Mouse (Mus musculus) neural tube, embryonic 15.5 days (tissue): ENCODE data around the gene Selenoo. TPM values are rescaled to one million over a fixed set of nuclear protein-coding genes. Genes with fewer than 3 reads are reported as not detected.

Experiments used
- ATAC-seq: fragments of 200-750 bp; cut with Nextera tagmentation; 2 replicates; pipeline ENCODE4 v1.8.0; 2017; ENCODE audit warnings: mild to moderate bottlenecking, moderate TSS enrichment, moderate library complexity; ENCODE audit not compliant: low FRiP score
- H3K27ac ChIP-seq: fragments of 300-500 bp; sonication (generic); replicated peaks from 2 replicates; pipeline ENCODE4 v1.5.1; 2015; ENCODE audit warnings: mild to moderate bottlenecking, inconsistent platforms
- H3K27me3 ChIP-seq: fragments of 300-500 bp; sonication (generic); replicated peaks from 2 replicates; pipeline ENCODE4 v1.6.1; 2015; ENCODE audit warnings: inconsistent platforms
- H3K36me3 ChIP-seq: fragments of 300-500 bp; sonication (generic); 2 replicates; pipeline ENCODE4 v1.6.1; 2015; ENCODE audit warnings: inconsistent platforms
- H3K4me1 ChIP-seq: fragments of 300-500 bp; sonication (generic); 2 replicates; pipeline ENCODE4 v1.6.1; 2015; ENCODE audit warnings: inconsistent platforms
- H3K4me2 ChIP-seq: fragments of 300-500 bp; sonication (generic); 2 replicates; pipeline ENCODE4 v1.6.1; 2015; ENCODE audit warnings: inconsistent platforms, mild to moderate bottlenecking, moderate library complexity
- H3K4me3 ChIP-seq: fragments of 300-500 bp; sonication (generic); replicated peaks from 2 replicates; pipeline ENCODE4 v1.5.1; 2015; ENCODE audit warnings: mild to moderate bottlenecking, inconsistent platforms
- H3K9ac ChIP-seq: fragments of 300-500 bp; sonication (generic); replicated peaks from 2 replicates; pipeline ENCODE4 v1.6.1; 2015; ENCODE audit warnings: mild to moderate bottlenecking, inconsistent platforms
- H3K9me3 ChIP-seq: fragments of 300-500 bp; sonication (generic); replicated peaks from 2 replicates; pipeline ENCODE4 v1.6.1; 2016; ENCODE audit warnings: inconsistent platforms
- WGBS: fragments of 180-500 bp; shearing (Covaris S2); methylation state at CpG from one replicate; pipeline ENCODE4 v1.1.7; 2015; ENCODE audit warnings: mixed read lengths; 5-methylcytosine and 5-hydroxymethylcytosine counted together
- polyA plus RNA-seq: library from polyadenylated mRNA; unstranded; fragments of >200 nt; fragmentation: Nextera tagmentation; extraction: Ambion mirVana; gene quantifications from 2 replicates; pipeline ENCODE4 v1.2.1, GENCODE M21; 2015

Gene Selenoo
- polyA plus RNA-seq, 1 experiment from 2014 or later = 19.7 TPM

- Histone ChIP-seq H3K9me3 (no peaks in the 10 kb centered on the region), H3K4me2 (peak overlapping the region; percentile 65), H3K36me3 (peaks cover 28% of the 10 kb centered on the region), H3K4me3 (no peak overlapping the region), H3K4me1 (peaks cover 43% of the 10 kb centered on the region), H3K27me3 (no peaks in the 10 kb centered on the region), H3K27ac (no peak overlapping the region), H3K9ac (no peak overlapping the region)
- ATAC-seq = no peak
- WGBS = 74% methylated on average over 9 of the region's 9 CpGs
Observed at GRCm38 (mm10) chr15:89078208-89078836, 10.6 kb upstream of the Selenoo start.

DNA sequence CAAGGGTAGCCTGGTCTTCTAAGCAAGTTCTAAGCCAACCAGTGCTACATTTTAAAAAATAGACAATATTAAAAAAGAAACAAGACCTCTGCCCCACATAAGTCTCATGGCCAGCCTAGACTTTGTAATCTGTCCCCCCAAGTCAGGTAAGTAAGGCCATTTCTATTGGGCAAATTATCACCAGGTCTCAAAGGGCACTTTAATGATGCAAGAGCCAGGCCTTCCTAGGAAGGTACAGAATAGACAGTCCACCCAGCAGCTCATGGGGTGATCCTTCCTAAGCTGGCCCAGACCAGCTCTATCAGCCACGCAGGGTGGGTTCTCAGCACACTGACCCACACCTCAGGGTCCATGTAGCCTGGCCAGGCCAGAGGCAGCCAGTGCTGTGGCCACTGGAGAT, 5.0 kb upstream of the Selenoo start:
- ATAC-seq = no peak
- H3K27me3 ChIP-seq = no peaks in the 10 kb centered on the region
- H3K27ac ChIP-seq = no peak overlapping the region
- H3K4me3 ChIP-seq = no peak overlapping the region
- H3K9me3 ChIP-seq = no peaks in the 10 kb centered on the region
- H3K4me1 ChIP-seq = peaks cover 10% of the 10 kb centered on the region
- WGBS = 93% methylated on average over 1 of the region's 1 CpGs
- no peak overlapping the region for H3K9ac ChIP-seq
- H3K36me3 ChIP-seq = peaks cover 69% of the 10 kb centered on the region
- no peak overlapping the region for H3K4me2 ChIP-seq

GRCm38 (mm10) chr15:89084826-89085225, 4.1 kb upstream of the Selenoo start:
- ATAC-seq = no peak
- Histone ChIP-seq H3K9ac (no peak overlapping the region), H3K9me3 (no peaks in the 10 kb centered on the region), H3K4me1 (peaks cover 13% of the 10 kb centered on the region), H3K27me3 (no peaks in the 10 kb centered on the region), H3K4me2 (no peak overlapping the region), H3K27ac (no peak overlapping the region), H3K36me3 (peaks cover 66% of the 10 kb centered on the region), H3K4me3 (no peak overlapping the region)
- WGBS = 96% methylated on average over 2 of the region's 2 CpGs

- WGBS = 4% methylated on average over 68 of the region's 68 CpGs
- peak; percentile 67 for ATAC-seq
- peaks cover 57% of the 10 kb centered on the region for H3K36me3 ChIP-seq
Observed at GRCm38 (mm10) chr15:89089248-89090051, 566 bp downstream of the Selenoo start.

GRCm38 (mm10) chr15:89090662-89091061, 1.8 kb downstream of the Selenoo start:
- no peak for ATAC-seq
- 0 out of 2 replicates have a peak overlapping the region, but pooled peaks have one; percentile 23 for H3K9ac ChIP-seq
- no peak overlapping the region for H3K27ac ChIP-seq
- peaks cover 31% of the 10 kb centered on the region for H3K4me1 ChIP-seq
- H3K4me3 ChIP-seq = peak overlapping the region; percentile 99; the same call in 1 of the 2 replicates
- 86% methylated on average over 4 of the region's 4 CpGs for WGBS
- peak overlapping the region; percentile 97; the same call in 1 of the 2 replicates for H3K4me2 ChIP-seq
- H3K9me3 ChIP-seq = no peaks in the 10 kb centered on the region
- H3K36me3 ChIP-seq = peaks cover 57% of the 10 kb centered on the region
- no peaks in the 10 kb centered on the region for H3K27me3 ChIP-seq

More at GRCm38 (mm10) chr15:89089248-89090051, 566 bp downstream of the Selenoo start:
- peaks cover 31% of the 10 kb centered on the region for H3K4me1 ChIP-seq
- H3K9me3 ChIP-seq = no peaks in the 10 kb centered on the region
- H3K4me3 ChIP-seq = peak overlapping the region; percentile 99
- peak overlapping the region; percentile 97 for H3K9ac ChIP-seq
- H3K4me2 ChIP-seq = peak overlapping the region; percentile 97
- H3K27me3 ChIP-seq = no peaks in the 10 kb centered on the region
- peak overlapping the region; percentile 84 for H3K27ac ChIP-seq

DNA sequence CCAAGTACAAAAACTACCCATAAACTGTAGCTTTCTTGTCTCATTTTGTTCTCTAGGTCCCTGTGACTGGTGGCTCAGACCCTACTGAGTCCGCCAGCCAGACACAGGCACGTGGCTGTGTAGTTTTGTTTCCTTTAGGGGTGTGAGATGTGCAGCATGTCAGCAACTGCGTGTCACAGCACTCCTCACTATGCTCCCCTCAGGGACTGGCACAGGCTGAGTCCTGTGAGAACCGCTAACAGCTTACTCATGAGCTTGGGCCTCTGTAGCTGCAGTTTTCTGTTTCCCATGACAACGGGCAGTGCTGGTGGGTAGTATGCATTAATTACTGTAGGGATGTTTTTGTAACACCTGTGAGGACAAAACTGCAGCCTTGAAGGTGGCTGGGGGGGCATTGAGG, 3.3 kb downstream of the Selenoo start:
- no peaks in the 10 kb centered on the region for H3K9me3 ChIP-seq
- no peak overlapping the region for H3K27ac ChIP-seq
- WGBS = 78% methylated on average over 5 of the region's 5 CpGs
- H3K9ac ChIP-seq = no peak overlapping the region
- H3K4me1 ChIP-seq = peaks cover 31% of the 10 kb centered on the region
- peaks cover 57% of the 10 kb centered on the region for H3K36me3 ChIP-seq
- H3K4me2 ChIP-seq = no peak overlapping the region
- H3K4me3 ChIP-seq = no peak overlapping the region
- H3K27me3 ChIP-seq = no peaks in the 10 kb centered on the region
- ATAC-seq = no peak

DNA sequence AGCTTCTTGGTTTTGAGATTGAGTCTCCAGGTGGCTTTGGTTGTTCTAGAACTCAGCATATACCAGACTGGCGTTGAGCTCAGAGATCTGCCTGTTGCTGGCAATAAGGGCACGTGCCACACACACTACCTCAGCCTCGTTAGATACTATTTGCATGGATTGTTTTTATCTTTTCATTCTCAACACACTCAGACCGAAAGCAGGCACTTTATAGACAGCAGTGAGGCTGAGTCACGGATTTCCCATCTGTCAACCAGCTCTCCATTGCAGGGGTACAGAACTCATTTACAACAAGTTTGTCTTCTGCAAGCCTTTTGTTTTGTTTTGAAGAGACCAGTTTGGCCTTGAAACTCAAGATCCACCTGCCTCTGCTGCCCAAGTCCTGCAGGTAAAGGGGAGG, 8.6 kb downstream of the Selenoo start:
- WGBS = 93% methylated on average over 5 of the region's 5 CpGs
- H3K9me3 ChIP-seq = no peaks in the 10 kb centered on the region
- ATAC-seq = no peak
- H3K27me3 ChIP-seq = no peaks in the 10 kb centered on the region
- no peak overlapping the region for H3K9ac ChIP-seq
- no peak overlapping the region for H3K4me2 ChIP-seq
- no peaks in the 10 kb centered on the region for H3K4me1 ChIP-seq
- peaks cover 99% of the 10 kb centered on the region for H3K36me3 ChIP-seq
- H3K27ac ChIP-seq = no peak overlapping the region
- no peak overlapping the region for H3K4me3 ChIP-seq

GRCm38 (mm10) chr15:89098616-89099015, 9.7 kb downstream of the Selenoo start:
- no peak for ATAC-seq
- 91% methylated on average over 7 of the region's 7 CpGs for WGBS
- no peak overlapping the region for H3K4me3 ChIP-seq
- H3K36me3 ChIP-seq = peaks cover 99% of the 10 kb centered on the region
- no peak overlapping the region for H3K9ac ChIP-seq
- no peak overlapping the region for H3K4me2 ChIP-seq
- no peaks in the 10 kb centered on the region for H3K9me3 ChIP-seq
- no peaks in the 10 kb centered on the region for H3K4me1 ChIP-seq
- no peaks in the 10 kb centered on the region for H3K27me3 ChIP-seq
- no peak overlapping the region for H3K27ac ChIP-seq

DNA sequence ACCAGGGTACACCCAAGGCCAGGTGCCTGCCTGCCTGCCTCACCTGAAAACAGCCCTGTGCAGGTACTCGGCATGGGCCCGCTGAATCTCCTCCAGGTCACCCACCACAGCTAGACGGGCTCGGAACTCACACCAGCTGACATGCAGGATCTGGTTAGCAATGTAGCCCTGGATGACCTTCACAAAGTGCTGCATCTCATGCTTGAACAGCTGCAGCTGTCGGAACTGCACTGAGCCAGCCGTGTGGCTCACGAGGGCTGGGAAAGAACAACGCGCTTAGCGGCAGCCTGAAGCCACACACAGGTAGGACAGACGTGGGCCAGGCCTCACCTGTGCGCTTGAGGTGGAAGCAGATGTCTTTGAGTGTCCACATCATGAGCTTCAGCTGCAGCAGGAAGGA, 11.9 kb downstream of the Selenoo start:
- no peak overlapping the region for H3K4me3 ChIP-seq
- H3K9me3 ChIP-seq = no peaks in the 10 kb centered on the region
- no peak overlapping the region for H3K9ac ChIP-seq
- no peaks in the 10 kb centered on the region for H3K4me1 ChIP-seq
- H3K36me3 ChIP-seq = peaks cover 99% of the 10 kb centered on the region
- H3K27ac ChIP-seq = no peak overlapping the region
- H3K27me3 ChIP-seq = no peaks in the 10 kb centered on the region
- WGBS = 93% methylated on average over 12 of the region's 12 CpGs
- H3K4me2 ChIP-seq = no peak overlapping the region
- ATAC-seq = no peak

DNA sequence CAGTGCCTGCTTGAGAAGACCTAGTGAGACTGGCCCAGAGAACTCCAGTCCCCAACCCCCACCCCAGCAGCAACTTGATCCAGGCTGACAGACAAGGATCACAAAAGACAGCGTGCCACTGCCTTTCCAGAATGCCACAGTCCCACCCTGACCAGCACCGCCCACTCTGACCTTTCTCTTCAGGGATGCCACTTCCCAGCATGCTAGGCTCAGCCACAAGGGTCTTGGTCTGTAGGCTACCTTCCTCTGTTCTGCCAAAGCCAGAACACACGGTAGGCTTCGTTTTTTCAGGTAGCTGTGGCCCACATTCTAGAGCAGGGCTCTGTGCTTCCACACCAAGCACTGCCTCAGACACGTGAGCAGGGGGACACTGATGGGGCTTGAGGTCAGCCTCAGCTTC, 13.8 kb downstream of the Selenoo start:
- Histone ChIP-seq H3K9me3 (no peaks in the 10 kb centered on the region), H3K27ac (no peak overlapping the region), H3K4me2 (no peak overlapping the region), H3K4me1 (no peaks in the 10 kb centered on the region), H3K4me3 (no peak overlapping the region), H3K27me3 (no peaks in the 10 kb centered on the region), H3K9ac (no peak overlapping the region), H3K36me3 (peaks cover 99% of the 10 kb centered on the region)
- ATAC-seq = no peak
- 73% methylated on average over 5 of the region's 5 CpGs for WGBS

GRCm38 (mm10) chr15:89103921-89104320, 15.0 kb downstream of the Selenoo start:
- H3K4me2 ChIP-seq = no peak overlapping the region
- WGBS = 87% methylated on average over 10 of the region's 10 CpGs
- H3K27ac ChIP-seq = no peak overlapping the region
- no peak for ATAC-seq
- no peaks in the 10 kb centered on the region for H3K27me3 ChIP-seq
- H3K36me3 ChIP-seq = peaks cover 99% of the 10 kb centered on the region
- H3K9me3 ChIP-seq = no peaks in the 10 kb centered on the region
- H3K9ac ChIP-seq = no peak overlapping the region
- no peak overlapping the region for H3K4me3 ChIP-seq
- no peaks in the 10 kb centered on the region for H3K4me1 ChIP-seq

- Histone ChIP-seq H3K9me3 (no peaks in the 10 kb centered on the region), H3K27ac (no peak overlapping the region), H3K4me1 (no peaks in the 10 kb centered on the region), H3K36me3 (peaks cover 99% of the 10 kb centered on the region), H3K4me3 (no peak overlapping the region), H3K27me3 (no peaks in the 10 kb centered on the region), H3K4me2 (no peak overlapping the region), H3K9ac (no peak overlapping the region)
- 96% methylated on average over 8 of the region's 8 CpGs for WGBS
- ATAC-seq = no peak
Observed at GRCm38 (mm10) chr15:89104425-89104824, 15.5 kb downstream of the Selenoo start.
